Mouse (Mus musculus): ENCODE results near the gene Tmem14c.

Gene Tmem14c

DNA sequence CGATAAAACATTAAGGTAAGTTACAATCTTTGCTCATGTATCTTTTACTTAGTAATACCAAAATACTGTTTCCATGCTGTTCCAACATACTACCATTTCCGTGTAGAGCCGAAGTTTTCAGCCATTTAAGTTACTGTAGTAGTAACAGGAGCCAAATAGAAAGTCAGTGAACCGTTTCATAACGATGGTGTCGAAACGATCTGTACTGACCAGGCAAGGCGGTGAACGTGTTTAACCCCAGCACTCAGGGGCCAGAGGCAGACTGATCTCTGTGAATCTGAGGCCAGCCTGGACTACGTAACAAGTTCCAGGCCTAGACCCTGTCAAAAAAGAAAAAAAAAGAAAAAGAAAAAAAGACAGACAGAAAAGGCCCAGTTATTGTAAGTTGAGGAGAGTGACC, 7.8 kb upstream of the Tmem14c start:
- no peak for DNase-seq (ENCODE audit: extremely low spot score, low spot score)

DNA sequence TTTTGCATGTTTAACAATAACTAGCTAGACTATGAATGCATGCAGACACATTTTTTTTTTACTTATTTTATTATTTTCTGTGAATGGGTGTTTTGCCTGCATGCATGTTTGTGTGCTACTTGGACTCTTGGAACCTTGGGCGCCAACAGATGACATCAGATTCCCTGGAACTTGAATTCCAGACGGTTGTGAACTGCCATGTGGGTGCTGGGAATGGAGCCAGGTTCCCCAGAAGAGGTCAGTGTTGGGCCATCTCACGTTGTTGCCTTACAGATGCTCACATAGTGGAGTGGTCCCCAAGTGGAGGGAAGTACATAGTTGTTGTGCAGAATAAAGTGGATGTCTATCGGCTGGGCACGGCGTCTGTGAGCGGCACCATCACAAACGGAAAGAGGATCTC, 7.1 kb upstream of the Tmem14c start:
- DNase-seq (ENCODE audit: extremely low spot score, low spot score), result no peak

DNA sequence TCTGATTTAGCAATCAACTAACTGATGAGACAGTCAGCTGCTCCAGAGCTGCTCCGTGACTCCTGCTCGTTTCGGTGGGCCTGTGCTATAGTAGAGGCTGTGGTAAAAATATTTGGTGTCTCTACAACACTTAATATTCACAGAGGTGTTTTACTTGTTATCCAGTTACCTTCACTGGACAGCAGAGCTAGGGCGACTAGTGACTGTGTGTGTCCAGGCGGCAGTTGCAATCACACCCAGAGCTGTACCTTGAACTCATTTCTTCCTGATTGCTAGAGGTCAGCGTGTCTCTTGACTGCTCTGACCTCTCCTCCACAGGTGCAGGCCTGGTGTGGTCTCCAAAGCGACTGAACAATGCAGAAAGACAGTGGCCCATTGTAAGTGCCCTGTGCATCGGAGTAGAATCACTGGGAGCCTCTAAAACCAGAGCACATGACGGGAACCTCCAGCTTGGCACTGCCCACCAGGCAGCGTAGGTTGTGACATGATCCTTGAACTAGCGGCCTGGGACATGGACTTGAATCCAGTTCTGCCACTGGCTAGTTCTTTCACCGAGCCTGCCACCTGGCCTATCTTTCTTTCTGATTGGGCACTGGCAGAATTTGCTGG, 809 bp downstream of the Tmem14c start:
- peak; percentile 18 for DNase-seq (ENCODE audit: extremely low spot score, low spot score)

GRCm38 (mm10) chr13:41017832-41018231, 1.7 kb downstream of the Tmem14c start:
- DNase-seq (ENCODE audit: extremely low spot score, low spot score), result no peak

- no peak for DNase-seq (ENCODE audit: extremely low spot score, low spot score)
These were observed 2.1 kb downstream of the Tmem14c start for GRCm38 (mm10) chr13:41018236-41018635.

DNA sequence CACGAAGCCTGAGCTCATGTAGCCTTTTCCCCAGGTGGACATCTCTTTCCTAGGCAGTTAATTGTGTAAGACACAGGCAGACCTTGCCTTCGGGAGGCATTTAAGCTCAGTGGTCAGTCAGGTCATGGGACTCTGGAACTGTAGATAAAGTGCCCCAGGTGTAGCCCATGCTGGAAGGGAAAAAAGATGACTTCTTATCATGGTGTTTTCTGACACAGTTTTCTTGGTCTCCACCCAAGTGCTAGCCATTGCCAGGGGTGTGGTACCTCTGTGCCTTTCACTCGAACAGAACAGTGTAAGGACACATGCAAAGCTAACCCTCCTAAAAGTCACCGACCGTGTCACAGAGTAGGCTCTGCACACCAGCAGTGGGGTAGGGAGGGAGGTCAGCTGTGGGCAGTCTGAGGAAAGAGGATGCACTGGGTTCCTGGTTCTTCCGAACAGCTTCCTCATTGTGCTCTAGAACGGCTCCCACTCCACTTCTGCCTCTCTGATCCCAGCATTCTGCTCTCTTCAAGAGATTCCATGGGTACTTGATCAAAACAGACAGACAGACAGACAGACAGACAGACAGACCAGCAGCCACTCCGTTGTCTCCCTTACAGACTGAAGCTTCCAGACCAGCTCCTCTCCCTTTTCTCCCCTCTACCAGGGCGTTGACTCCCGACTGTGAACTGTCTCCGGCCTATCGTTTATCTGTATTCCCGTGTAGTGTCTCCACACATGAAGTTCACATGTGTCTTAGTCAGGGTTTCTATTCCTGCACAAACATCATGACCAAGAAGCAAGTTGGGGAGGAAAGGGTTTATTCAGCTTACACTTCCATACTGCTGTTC, 2.9 kb downstream of the Tmem14c start:
- DNase-seq (ENCODE audit: extremely low spot score, low spot score), result no peak

DNA sequence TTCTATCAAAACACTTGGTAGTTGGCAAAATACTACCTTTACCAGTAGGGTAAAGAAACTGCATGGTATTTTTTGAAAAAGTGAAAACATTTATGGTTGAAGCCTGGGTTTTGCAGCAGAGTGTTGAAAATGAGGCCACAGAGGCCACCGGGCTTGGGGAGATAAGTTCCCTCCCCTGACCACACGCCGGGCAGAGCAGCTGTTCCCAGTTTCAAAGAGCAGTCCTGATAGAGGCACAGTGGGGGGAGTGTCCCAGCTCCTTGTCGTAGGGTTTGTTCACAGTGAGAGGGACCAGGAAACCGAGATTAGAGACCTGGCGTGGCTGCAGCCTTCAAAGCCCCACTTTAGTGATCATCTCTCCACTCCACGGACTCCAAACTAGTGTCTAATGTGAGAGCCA, 4.4 kb downstream of the Tmem14c start:
- no peak for DNase-seq (ENCODE audit: extremely low spot score, low spot score)

DNA sequence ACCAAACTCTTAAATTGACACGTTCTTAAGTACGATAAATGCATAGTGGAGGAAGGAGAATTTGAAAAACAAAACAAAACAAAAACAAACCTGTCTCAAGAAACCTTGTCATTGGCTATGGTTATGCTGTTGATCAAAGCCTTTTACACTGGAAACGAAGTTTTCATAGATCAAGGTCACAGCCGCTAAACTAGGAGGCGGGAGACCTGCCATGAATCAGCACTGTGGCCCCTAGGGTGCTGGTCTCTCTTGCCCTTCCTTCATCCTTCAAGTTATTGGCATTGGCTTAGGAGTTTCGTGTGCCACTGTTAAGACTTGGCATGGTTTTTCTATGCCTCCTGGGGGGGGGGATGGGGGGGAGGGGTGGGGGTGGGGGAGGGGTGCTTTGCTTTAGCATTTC, 5.5 kb downstream of the Tmem14c start:
- no peak for DNase-seq (ENCODE audit: extremely low spot score, low spot score)

DNA sequence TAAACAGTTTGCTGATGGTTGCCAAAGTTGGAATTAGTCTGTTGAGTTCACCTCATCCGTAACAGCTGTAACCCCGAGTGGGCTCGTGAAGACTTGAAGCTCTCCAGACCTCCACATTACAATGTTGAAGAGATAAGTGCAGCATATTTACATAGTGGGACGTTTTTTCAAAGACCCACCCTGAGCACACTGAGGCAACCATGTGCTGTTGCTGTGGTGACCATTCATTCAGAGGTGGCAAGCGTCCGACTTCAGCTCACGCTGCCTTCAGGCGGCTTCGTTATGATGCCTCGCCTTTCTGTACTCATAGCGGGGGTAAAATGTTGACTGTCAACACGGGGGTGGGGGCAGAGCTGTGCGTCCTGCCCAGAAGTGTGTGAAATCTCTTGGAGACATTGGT, 6.0 kb downstream of the Tmem14c start:
- DNase-seq (ENCODE audit: extremely low spot score, low spot score), result no peak

GRCm38 (mm10) chr13:41030098-41030497, 14.0 kb downstream of the Tmem14c start:
- DNase-seq (ENCODE audit: extremely low spot score, low spot score), result no peak

GRCm38 (mm10) chr13:41042511-41042910, 26.4 kb downstream of the Tmem14c start:
- DNase-seq (ENCODE audit: extremely low spot score, low spot score), result no peak

GRCm38 (mm10) chr13:41045901-41046300, 29.8 kb downstream of the Tmem14c start:
- no peak for DNase-seq (ENCODE audit: extremely low spot score, low spot score)

DNA sequence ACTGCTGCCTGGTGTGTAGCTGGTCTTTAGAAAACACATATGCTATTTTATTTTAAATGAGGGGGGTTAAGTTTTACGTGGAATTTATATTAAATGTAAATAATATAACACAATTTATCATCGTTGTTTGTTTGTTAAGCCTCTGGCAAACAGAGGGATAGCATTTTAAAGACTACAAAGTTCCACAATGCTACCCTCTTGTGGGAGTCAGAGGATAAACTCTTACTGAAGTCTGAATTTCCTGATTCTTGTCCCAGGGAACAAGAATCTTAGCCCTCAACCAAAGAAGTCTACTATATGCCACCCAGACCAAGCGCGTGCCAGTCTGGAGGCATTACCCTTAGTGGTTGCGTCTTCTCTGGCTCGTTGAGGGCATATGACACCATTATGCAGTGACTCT, 31.2 kb downstream of the Tmem14c start:
- DNase-seq (ENCODE audit: extremely low spot score, low spot score), result no peak

DNA sequence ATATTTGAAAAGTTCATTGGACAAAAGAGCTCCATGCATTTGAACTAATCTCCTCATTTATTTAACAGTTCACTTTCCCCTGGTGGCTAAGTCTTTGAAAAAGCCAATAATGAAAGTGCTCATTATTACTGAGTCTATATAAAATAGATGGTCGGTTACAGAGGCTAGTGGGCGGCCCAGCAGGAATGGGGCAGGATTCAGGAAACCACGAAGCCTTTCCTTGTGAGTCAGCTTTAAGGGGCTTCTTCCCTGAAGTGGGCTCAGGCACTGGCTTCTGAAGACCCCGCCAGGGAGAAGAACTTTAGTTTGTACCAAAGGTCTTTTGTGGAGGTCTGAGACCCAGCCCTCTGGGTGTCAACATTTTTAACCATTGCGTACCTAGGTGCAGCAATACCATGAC, 35.9 kb downstream of the Tmem14c start:
- DNase-seq (ENCODE audit: extremely low spot score, low spot score), result no peak

DNA sequence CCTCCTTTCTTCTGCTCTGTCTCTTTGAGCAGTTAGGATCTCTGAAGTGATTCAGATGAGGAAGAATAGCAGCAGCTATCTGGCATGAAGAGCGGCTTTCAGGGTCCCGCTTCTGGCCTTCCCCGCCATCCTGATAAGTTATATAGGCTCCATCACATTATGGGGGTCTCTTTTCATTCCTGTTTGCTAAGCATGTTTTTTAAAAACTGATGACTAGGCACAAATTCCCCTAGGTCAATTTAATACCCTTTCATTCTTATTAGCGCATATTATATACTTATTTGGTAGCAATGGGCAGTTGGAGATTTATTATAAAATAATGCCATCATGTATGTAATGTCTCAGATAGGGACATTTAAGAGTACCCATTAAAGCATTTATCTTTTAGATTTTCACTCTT, 51.5 kb downstream of the Tmem14c start:
- no peak for DNase-seq (ENCODE audit: extremely low spot score, low spot score)

DNA sequence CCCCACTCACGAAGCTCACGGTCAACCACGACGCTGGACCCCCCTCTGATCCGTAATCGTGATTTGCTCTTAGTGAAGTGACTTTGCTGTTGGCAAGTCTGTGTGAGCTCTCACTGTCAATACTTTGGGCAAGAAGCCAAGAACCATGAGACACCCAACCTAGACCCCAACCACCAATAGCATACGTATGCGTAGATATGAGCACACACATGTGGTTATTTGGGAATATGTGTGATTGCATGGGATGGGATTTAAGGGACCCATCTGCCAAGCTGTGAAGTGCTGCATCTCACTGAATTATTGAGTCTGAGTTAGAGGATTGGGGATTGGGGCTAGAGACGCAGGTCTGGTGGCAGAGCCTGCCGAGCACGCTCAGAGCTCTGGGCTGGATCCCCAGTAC, 55.5 kb downstream of the Tmem14c start:
- DNase-seq (ENCODE audit: extremely low spot score, low spot score), result no peak

All from neural tube, embryonic 10.5 days (tissue).